Mouse (Mus musculus): ENCODE data around the gene Mpped1. TPM values are rescaled to one million over a fixed set of nuclear protein-coding genes. Genes with fewer than 3 reads are reported as not detected.

Mpped1 gene
- 0.11 and 0.22 TPM in 2 replicates for polyA plus RNA-seq (2015; fragmentation: Nextera tagmentation; extraction: Ambion mirVana)

GRCm38 (mm10) chr15:83779387-83779786, at the start of gene Mpped1:
TSS of gene Mpped1 (plus strand) at chr15:83779467.
- ATAC-seq (replicated peaks; ENCODE audit: low FRiP score, low read depth) (no peak), DNase-seq (ENCODE audit: low spot score) (no peak)
- H3K4me1 ChIP-seq (replicated peaks; ENCODE audit: insufficient read depth, low read length): no peaks in the 10 kb centered on the region
- peaks cover 36% of the 10 kb centered on the region for H3K27me3 ChIP-seq (ENCODE audit: insufficient read depth, low read length)
- 5% methylated on average over 27 of the region's 37 CpGs for WGBS
- H3K4me2 ChIP-seq (ENCODE audit: low read length): peak within 1 kb of the TSS; percentile 85
- H3K9me3 ChIP-seq (replicated peaks; ENCODE audit: low read length): no peaks in the 10 kb centered on the region
- TF ChIP-seq CTCF (IDR thresholded peaks at IDR 0.05; ENCODE audit: low read depth): no peak
- H3K4me3 ChIP-seq (replicated peaks; ENCODE audit: low read depth, low read length): peak within 1 kb of the TSS; percentile 47
- no peak within 1 kb of the TSS for H3K27ac ChIP-seq
- no peaks in the 10 kb centered on the region for H3K36me3 ChIP-seq (ENCODE audit: insufficient read depth, low read length)
- H3K9ac ChIP-seq (ENCODE audit: low read depth, low read length): no peak within 1 kb of the TSS

GRCm38 (mm10) chr15:83740676-83741422, 38.4 kb upstream of the Mpped1 start:
- ATAC-seq (replicated peaks; ENCODE audit: low FRiP score, low read depth) (no peak), DNase-seq (ENCODE audit: low spot score) (no peak)
- Histone ChIP-seq H3K27ac (no peak overlapping the region), H3K9ac (ENCODE audit: low read depth, low read length) (no peak overlapping the region), H3K4me2 (ENCODE audit: low read length) (peak overlapping the region; percentile 10; the same call in 1 of the 2 replicates), H3K4me3 (replicated peaks; ENCODE audit: low read depth, low read length) (no peak overlapping the region), H3K9me3 (replicated peaks; ENCODE audit: low read length) (no peaks in the 10 kb centered on the region), H3K36me3 (ENCODE audit: insufficient read depth, low read length) (no peaks in the 10 kb centered on the region), H3K27me3 (ENCODE audit: insufficient read depth, low read length) (no peaks in the 10 kb centered on the region), H3K4me1 (replicated peaks; ENCODE audit: insufficient read depth, low read length) (peaks cover 4% of the 10 kb centered on the region; the same call in 1 of the 2 replicates)
- TF ChIP-seq CTCF (IDR thresholded peaks at IDR 0.05; ENCODE audit: low read depth): no peak
- WGBS: 11% methylated on average over 21 of the region's 21 CpGs

- no peak overlapping the region for H3K9ac ChIP-seq (ENCODE audit: low read depth, low read length)
- no peaks in the 10 kb centered on the region for H3K27me3 ChIP-seq (ENCODE audit: insufficient read depth, low read length)
- no peak for TF ChIP-seq CTCF (IDR thresholded peaks at IDR 0.05; ENCODE audit: low read depth)
- H3K4me1 ChIP-seq (replicated peaks; ENCODE audit: insufficient read depth, low read length): peaks cover 4% of the 10 kb centered on the region
- WGBS: 77% methylated on average over 1 of the region's 1 CpGs
- H3K4me3 ChIP-seq (replicated peaks; ENCODE audit: low read depth, low read length): no peak overlapping the region
- no peak for DNase-seq (ENCODE audit: low spot score)
- no peaks in the 10 kb centered on the region for H3K36me3 ChIP-seq (ENCODE audit: insufficient read depth, low read length)
- H3K9me3 ChIP-seq (replicated peaks; ENCODE audit: low read length): no peaks in the 10 kb centered on the region
- H3K27ac ChIP-seq: no peak overlapping the region
- H3K4me2 ChIP-seq (ENCODE audit: low read length): no peak overlapping the region
- ATAC-seq (replicated peaks; ENCODE audit: low FRiP score, low read depth): no peak
Observed at GRCm38 (mm10) chr15:83742018-83742417, 37.2 kb upstream of the Mpped1 start.

GRCm38 (mm10) chr15:83746311-83746710, 33.0 kb upstream of the Mpped1 start:
- no peaks in the 10 kb centered on the region for H3K27me3 ChIP-seq (ENCODE audit: insufficient read depth, low read length)
- no peak for DNase-seq (ENCODE audit: low spot score)

GRCm38 (mm10) chr15:83748986-83749385, 30.3 kb upstream of the Mpped1 start:
- no peak for DNase-seq (ENCODE audit: low spot score)
- Histone ChIP-seq H3K27ac (no peak overlapping the region), H3K9ac (ENCODE audit: low read depth, low read length) (no peak overlapping the region), H3K9me3 (replicated peaks; ENCODE audit: low read length) (no peaks in the 10 kb centered on the region), H3K4me1 (replicated peaks; ENCODE audit: insufficient read depth, low read length) (no peaks in the 10 kb centered on the region; the same call in 1 of the 2 replicates), H3K36me3 (ENCODE audit: insufficient read depth, low read length) (no peaks in the 10 kb centered on the region), H3K4me3 (replicated peaks; ENCODE audit: low read depth, low read length) (no peak overlapping the region), H3K27me3 (ENCODE audit: insufficient read depth, low read length) (no peaks in the 10 kb centered on the region), H3K4me2 (ENCODE audit: low read length) (no peak overlapping the region)
- no peak for TF ChIP-seq CTCF (IDR thresholded peaks at IDR 0.05; ENCODE audit: low read depth)
- WGBS: 80% methylated on average over 6 of the region's 6 CpGs
- ATAC-seq (replicated peaks; ENCODE audit: low FRiP score, low read depth): no peak

More at GRCm38 (mm10) chr15:83746311-83746710, 33.0 kb upstream of the Mpped1 start:
- Histone ChIP-seq H3K9me3 (replicated peaks; ENCODE audit: low read length) (no peaks in the 10 kb centered on the region), H3K4me2 (ENCODE audit: low read length) (no peak overlapping the region), H3K36me3 (ENCODE audit: insufficient read depth, low read length) (no peaks in the 10 kb centered on the region), H3K4me3 (replicated peaks; ENCODE audit: low read depth, low read length) (no peak overlapping the region), H3K27ac (no peak overlapping the region), H3K9ac (ENCODE audit: low read depth, low read length) (no peak overlapping the region), H3K4me1 (replicated peaks; ENCODE audit: insufficient read depth, low read length) (peaks cover 1% of the 10 kb centered on the region)
- no peak for ATAC-seq (replicated peaks; ENCODE audit: low FRiP score, low read depth)
- 23% methylated on average over 16 of the region's 16 CpGs for WGBS
- TF ChIP-seq CTCF (IDR thresholded peaks at IDR 0.05; ENCODE audit: low read depth): no peak

- Histone ChIP-seq H3K4me2 (ENCODE audit: low read length) (no peak overlapping the region), H3K27ac (no peak overlapping the region), H3K4me1 (replicated peaks; ENCODE audit: insufficient read depth, low read length) (no peaks in the 10 kb centered on the region; the same call in 1 of the 2 replicates), H3K27me3 (ENCODE audit: insufficient read depth, low read length) (no peaks in the 10 kb centered on the region), H3K36me3 (ENCODE audit: insufficient read depth, low read length) (no peaks in the 10 kb centered on the region), H3K4me3 (replicated peaks; ENCODE audit: low read depth, low read length) (no peak overlapping the region), H3K9me3 (replicated peaks; ENCODE audit: low read length) (no peaks in the 10 kb centered on the region), H3K9ac (ENCODE audit: low read depth, low read length) (no peak overlapping the region)
- no peak for DNase-seq (ENCODE audit: low spot score)
- WGBS: 70% methylated on average over 9 of the region's 9 CpGs
- no peak for TF ChIP-seq CTCF (IDR thresholded peaks at IDR 0.05; ENCODE audit: low read depth)
- no peak for ATAC-seq (replicated peaks; ENCODE audit: low FRiP score, low read depth)
Observed at GRCm38 (mm10) chr15:83749436-83749835, 29.8 kb upstream of the Mpped1 start.

Measured in kidney, postnatal 0 days (tissue).